Mouse (Mus musculus): ENCODE results near the gene M1ap.

- TF ChIP-seq HCFC1 (IDR thresholded peaks at IDR 0.05; ENCODE audit: borderline replicate concordance, insufficient read depth, low read length), result no peak
- TF ChIP-seq MAFK (IDR thresholded peaks at IDR 0.05; ENCODE audit: insufficient read depth, low read depth, low read length), result no peak
- no peak for TF ChIP-seq CHD2 (IDR thresholded peaks at IDR 0.05; ENCODE audit: low read depth, low read length)
Observed at GRCm38 (mm10) chr6:83011756-83012155, 65.1 kb downstream of the M1ap start.

Data from ES-E14 (cell line).